Mouse (Mus musculus) neural tube, embryonic 14.5 days (tissue): Measurements from ENCODE around the gene Immt. TPM values are rescaled to one million over a fixed set of nuclear protein-coding genes. Genes with fewer than 3 reads are reported as not detected.
"Not testable (repeated sequence)": the region's sequence is repeated elsewhere in the genome, so short reads cannot be mapped to it uniquely, and the experiment has no call there.

Source experiments
- ATAC-seq: fragments of 200-750 bp; cut with Nextera tagmentation; 2 replicates; pipeline ENCODE4 v1.8.0; 2017; ENCODE audit warnings: low read depth, mild to moderate bottlenecking, moderate TSS enrichment, moderate library complexity
- H3K27ac ChIP-seq: fragments of 300-500 bp; sonication (generic); 2 replicates; pipeline ENCODE4 v1.5.1; 2014; ENCODE audit warnings: low read depth, mild to moderate bottlenecking, control low read depth, low read length, moderate library complexity, mixed read lengths
- H3K27me3 ChIP-seq: fragments of 300-500 bp; sonication (generic); 2 replicates; pipeline ENCODE4 v1.6.1; 2014; ENCODE audit warnings: low read length; ENCODE audit not compliant: control insufficient read depth, insufficient read depth
- H3K36me3 ChIP-seq: fragments of 300-500 bp; sonication (generic); 2 replicates; pipeline ENCODE4 v1.6.1; 2014; ENCODE audit warnings: low read length, mixed read lengths; ENCODE audit not compliant: control insufficient read depth, insufficient read depth
- H3K4me1 ChIP-seq: fragments of 300-500 bp; sonication (generic); 2 replicates; pipeline ENCODE4 v1.6.1; 2014; ENCODE audit warnings: low read length; ENCODE audit not compliant: control insufficient read depth, insufficient read depth
- H3K4me2 ChIP-seq: fragments of 300-500 bp; sonication (generic); 2 replicates; pipeline ENCODE4 v1.6.1; 2014; ENCODE audit warnings: mild to moderate bottlenecking, low read depth, low read length, control low read depth
- H3K4me3 ChIP-seq: fragments of 300-500 bp; sonication (generic); 2 replicates; pipeline ENCODE4 v1.5.1; 2014; ENCODE audit warnings: low read depth, low read length, control low read depth, mixed read lengths
- H3K9ac ChIP-seq: fragments of 300-500 bp; sonication (generic); replicated peaks from 2 replicates; pipeline ENCODE4 v1.6.1; 2014; ENCODE audit warnings: low read depth, mild to moderate bottlenecking, control low read depth, low read length, mixed read lengths
- H3K9me3 ChIP-seq: fragments of 300-500 bp; sonication (generic); 2 replicates; pipeline ENCODE4 v1.6.1; 2016; ENCODE audit warnings: low read length; ENCODE audit not compliant: control insufficient read depth
- WGBS: fragments of 180-500 bp; shearing (Covaris S2); extraction: QIAGEN DNeasy Blood & Tissue Kit; methylation state at CpG from one replicate; pipeline ENCODE4 v1.1.7; 2014; 5-methylcytosine and 5-hydroxymethylcytosine counted together
- polyA plus RNA-seq: library from polyadenylated mRNA; unstranded; fragments of >200 nt; fragmentation: Nextera tagmentation; extraction: Ambion mirVana; gene quantifications from 2 replicates; pipeline ENCODE4 v1.2.1, GENCODE M21; 2014

Immt gene
- polyA plus RNA-seq, 1 experiment from 2014 or later = 179 TPM

GRCm38 (mm10) chr6:71925233-71925632 is 94.1 kb downstream of the Immt start:
- H3K27ac ChIP-seq, ATAC-seq, H3K4me1 ChIP-seq, H3K9ac ChIP-seq, H3K4me3 ChIP-seq, H3K9me3 ChIP-seq, H3K27me3 ChIP-seq, H3K4me2 ChIP-seq: not testable (repeated sequence)
- WGBS = 91% methylated on average over 5 of the region's 5 CpGs
- H3K36me3 ChIP-seq = peaks cover 34% of the 10 kb centered on the region

Other genes with a start within 250 kb of the Immt start
- gene Kdm3a, start 198.3 kb upstream of the Immt start, polyA plus RNA-seq = 30.7 and 39.6 TPM in 2 replicates
- gene Reep1, start 123.8 kb upstream of the Immt start, polyA plus RNA-seq = 332 and 358 TPM in 2 replicates
- 46.2 and 48.5 TPM in 2 replicates for gene Mrpl35, start 4.4 kb upstream of the Immt start, polyA plus RNA-seq
- gene Ptcd3, start 77.4 kb downstream of the Immt start, polyA plus RNA-seq = 98.9 and 101 TPM in 2 replicates
- 16.3 and 19.7 TPM in 2 replicates for gene Polr1a, start 77.7 kb downstream of the Immt start, polyA plus RNA-seq